Mouse (Mus musculus): Measurements from ENCODE around the gene Ripk1.
"Not testable (repeated sequence)": the region's sequence is repeated elsewhere in the genome, so short reads cannot be mapped to it uniquely, and the experiment has no call there.

The Ripk1 gene

GRCm38 (mm10) chr13:34038056-34038432 is 35.9 kb downstream of the Ripk1 start:
- peak; percentile 7 for DNase-seq (ENCODE audit: low spot score)

DNA sequence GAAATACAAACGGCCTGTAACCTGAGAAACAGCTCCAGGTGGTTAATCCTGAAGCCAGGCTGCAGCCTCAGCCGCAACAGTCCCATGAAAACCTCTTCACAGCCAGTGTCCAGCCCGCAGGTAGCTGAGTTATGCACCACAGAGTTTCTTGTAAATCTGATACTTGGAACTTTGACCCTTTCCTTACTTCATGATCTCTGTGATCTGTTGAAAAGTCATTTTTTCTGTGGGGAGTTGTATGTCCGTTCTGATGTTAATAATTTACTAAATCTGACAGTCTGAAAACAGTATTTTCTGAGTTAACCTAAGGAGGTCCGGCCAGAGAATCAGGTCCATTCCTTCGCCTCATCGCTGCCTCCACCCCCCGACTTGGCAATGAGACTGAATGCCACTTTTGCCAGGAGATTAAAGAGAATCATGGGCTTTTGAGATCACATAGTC is 36.8 kb downstream of the Ripk1 start:
- peak; percentile 10 for DNase-seq (ENCODE audit: low spot score)

DNA sequence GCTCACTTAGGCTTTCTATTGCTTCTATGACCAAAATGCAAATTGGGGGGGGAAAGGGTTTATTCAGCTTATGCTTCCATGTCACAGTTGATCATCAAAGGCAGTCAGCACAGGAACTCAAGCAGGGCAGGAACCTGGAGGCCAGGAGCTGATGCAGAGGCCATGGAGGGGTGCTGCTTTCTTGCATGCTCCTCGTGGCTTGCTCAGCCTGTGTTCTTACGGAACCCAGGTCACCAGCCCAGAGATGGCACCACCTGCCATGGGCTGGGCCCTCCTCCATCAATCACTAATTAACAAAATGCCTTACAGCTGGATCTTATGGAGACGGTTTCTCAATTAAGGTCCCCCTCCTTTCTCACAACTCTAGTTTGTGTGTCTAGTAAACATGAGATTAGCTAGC is 37.9 kb downstream of the Ripk1 start:
- DNase-seq (ENCODE audit: low spot score) = no peak

DNA sequence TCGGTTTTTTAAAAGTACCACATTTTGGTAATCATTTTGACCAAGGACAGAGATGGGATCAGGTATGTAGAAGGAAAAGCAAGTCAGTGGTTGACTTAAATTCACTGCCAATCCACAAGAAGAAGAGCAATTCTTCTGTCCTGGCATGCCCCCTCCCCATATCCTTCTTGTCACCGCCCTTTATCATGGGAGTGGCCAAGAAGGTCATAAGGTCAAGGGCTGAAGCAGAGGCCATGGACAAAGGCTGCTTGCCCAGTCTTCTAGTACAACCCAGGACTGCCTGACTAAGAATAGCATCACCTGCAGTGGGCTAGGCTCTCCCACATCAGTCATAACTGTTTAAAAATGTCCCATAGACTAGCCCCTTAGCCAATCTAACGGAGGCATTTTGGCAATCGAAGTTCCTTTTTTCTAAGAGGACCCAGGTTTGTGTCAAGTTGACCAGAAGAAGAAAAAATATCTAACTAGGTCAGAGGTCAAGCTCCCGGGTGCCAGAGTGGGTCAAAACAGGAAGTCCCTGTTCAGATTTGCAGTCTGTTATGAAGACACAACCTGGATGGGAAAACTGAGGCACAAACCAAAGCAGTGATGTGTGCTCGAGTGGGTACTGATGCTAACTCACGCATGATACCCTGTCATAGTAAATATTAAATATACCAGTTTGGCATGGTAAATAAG is 41.7 kb downstream of the Ripk1 start:
- DNase-seq (ENCODE audit: low spot score) = peak; percentile 23

DNA sequence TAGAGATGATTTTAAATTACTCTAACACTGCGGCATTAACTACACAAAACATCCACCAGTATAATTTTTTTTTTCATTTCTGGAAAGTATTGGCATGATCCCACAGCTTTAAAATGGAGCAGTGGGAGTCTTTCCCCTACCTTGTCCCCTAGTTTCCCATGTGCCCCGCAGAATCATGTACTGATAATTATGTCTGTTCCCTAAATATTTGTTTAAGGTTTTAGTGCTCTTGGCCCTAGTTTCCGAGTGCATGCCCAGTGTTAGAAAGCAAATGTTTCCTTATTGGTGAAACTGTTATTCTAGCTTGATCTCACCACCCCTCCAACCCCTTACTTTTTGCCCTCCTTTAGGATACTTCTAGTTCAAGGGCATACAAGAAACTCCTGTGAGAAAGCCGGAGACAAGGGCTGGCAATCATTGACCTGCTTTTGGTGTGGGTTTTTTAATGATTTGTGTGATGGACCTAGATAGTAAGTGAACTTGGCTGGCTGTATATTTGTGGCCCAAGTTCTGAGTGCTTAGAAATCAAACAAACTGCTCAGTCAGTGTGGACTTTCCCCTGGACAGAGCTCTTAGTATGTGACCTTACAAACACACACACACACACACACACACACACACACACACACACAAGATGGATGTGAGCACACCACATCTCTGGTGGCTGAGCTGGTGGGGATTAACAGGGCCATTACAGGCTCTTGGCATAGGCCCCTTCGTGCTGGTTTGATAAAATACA is 43.5 kb downstream of the Ripk1 start:
- DNase-seq (ENCODE audit: low spot score) = no peak

- peak; percentile 84 for DNase-seq (ENCODE audit: low spot score)
Observed at GRCm38 (mm10) chr13:34046421-34047012, 44.4 kb downstream of the Ripk1 start.

DNA sequence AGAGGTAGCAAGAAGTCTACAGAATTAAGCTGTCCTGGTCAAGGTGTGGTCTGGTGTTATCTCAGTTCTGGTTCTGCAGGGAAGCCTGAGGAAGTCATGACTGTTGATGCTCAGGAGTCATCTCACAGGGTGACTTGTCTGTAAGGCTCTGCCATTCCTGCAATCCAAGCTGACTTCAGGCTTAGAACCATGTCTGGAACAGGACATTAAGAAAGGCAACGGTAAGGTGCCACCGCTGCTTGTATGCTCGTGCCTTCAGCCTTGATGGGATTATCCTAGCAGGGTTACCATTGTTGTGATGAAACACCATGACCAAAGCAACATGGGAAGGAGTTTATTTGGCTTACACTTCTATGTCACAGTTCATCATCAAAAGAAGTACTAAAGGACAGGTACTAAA is 45.4 kb downstream of the Ripk1 start:
- no peak for DNase-seq (ENCODE audit: low spot score)

DNA sequence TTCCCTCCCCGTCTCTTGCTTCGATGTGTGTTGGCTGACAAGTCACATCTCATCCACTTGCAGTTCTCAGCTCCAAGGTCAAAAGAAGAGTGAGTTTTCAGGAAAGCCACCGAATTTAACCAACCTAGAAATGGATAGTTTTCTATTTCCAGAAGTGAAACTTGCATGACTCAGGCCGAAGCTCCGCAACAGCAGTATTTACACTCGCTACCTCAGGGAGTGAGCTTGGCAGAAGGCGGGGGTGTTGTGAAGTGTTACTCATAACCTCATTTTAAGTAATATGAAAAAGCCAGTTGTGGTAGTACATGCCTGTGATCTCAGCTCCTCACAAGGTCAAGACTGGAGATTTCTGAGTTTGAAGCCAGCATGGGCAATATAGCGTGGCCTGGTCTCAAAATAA is 48.3 kb downstream of the Ripk1 start:
- DNase-seq (ENCODE audit: low spot score) = no peak

DNA sequence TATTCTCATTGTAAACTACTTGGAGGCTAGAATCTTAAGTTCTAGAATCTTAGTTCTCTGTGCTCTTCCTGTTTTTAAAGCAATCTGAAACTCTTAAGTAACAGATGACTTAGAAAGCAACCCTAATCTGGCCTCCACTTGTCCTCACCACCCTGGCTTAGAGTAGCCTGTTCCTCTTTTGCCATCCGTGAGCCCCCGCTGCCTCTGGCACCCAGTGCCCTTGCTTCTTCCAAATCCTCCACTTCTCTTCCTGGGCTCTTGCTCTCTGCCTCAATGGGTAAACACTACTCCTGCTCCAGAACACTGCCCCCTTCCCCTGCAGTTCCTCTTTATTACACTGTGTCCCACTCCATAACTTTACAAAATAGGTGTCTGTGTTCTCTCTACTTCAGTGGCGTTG is 49.5 kb downstream of the Ripk1 start:
- no peak for DNase-seq (ENCODE audit: low spot score)

GRCm38 (mm10) chr13:34053673-34054282 is 51.6 kb downstream of the Ripk1 start:
- DNase-seq (ENCODE audit: low spot score) = no peak

DNA sequence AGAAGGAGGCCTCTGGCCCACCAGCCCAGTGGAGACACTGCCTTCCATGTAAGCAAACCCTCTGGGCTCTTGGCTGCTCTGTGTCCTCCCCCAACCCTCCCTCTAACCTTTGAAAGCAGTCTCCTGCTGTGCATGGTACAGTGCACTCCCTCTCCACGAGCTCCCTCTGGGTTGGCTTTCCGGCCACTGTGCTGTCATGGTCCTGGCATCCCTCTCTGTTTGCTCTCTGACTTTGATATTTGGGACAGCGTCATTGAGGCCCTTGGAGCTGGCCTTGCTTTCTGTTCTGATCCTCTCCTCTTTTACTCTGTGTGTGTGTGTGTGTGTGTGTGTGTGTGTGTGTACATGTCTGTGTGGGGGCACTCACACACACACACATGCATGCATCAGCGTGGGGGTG is 52.2 kb downstream of the Ripk1 start:
- no peak for DNase-seq (ENCODE audit: low spot score)

DNA sequence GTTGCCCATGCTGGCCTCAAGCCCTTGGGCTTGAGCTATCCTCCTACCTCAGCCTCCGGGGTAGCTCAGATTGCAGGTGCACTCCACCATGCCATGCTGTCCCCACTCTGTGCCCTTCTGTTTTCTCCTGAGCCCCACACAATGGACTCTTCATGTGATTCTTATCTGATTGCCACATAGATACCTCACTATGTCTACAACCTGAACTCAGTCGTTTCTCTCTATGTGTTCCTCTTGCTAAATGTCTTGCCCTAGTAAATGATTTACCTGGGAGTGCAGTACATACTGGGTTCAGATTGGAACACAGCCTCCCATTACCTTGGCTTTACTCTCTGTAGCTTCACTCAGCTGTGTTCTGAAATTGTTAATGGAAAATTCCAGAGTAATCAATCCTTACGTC is 52.8 kb downstream of the Ripk1 start:
- no peak for DNase-seq (ENCODE audit: low spot score)

DNA sequence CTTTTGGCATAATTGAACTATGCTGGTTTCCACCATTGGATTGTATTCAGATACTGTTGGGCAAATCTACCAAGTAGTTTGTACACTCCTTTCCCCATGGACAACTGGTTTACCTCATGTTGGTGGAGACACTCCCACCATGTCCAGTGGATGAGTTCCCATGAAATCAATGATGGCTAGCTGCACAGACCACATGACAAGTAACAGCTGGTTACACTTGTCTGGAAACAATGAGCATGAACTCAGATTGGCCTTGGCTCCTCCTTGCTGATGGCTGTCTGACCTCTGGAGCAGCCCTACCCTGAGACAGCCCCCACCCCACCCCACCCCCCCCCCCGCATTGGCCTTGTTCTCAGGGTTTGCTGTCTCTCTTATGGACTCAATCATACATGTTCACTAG is 55.1 kb downstream of the Ripk1 start:
- no peak for DNase-seq (ENCODE audit: low spot score)

DNA sequence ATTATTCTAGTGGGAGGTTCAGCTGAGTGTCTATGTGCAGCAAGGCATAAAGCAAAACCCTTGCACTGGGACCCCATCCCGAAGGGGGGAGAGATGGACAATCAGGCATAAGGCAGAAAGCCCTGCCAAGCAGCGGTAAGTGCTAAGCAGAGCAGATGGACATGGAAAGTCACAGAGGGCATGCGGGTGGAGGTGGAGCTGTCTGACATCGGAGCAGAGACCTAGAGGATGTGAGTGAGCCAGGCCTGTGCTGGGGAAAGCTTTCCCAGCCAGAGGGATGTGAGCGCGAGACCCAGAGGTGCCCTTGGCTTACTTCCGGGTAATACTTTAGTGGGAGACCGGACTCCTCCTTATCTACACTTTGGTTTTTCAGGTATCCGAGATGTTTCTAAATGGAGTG is 57.9 kb downstream of the Ripk1 start:
- DNase-seq (ENCODE audit: low spot score) = no peak

DNA sequence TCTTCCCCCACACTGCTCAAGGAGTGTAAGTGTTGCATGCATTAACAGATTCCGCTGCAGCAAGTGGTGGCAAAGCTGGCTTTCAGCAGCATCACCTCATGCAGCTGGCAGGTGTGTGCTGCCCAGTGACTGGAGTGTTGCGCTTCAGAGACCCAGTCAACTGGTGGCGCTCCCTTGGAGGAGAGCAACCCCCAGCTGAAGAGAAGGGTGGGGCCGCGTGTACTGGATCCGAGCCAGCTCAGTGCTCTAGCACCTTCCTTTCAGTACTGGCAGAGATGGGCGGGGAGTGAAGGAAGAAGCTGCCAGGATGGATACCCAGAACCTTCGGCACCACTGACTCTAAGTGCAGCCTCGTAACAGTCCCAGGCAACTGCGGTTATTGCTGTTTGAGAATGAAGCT is 60.3 kb downstream of the Ripk1 start:
- DNase-seq (ENCODE audit: low spot score) = no peak

- no peak for DNase-seq (ENCODE audit: low spot score)
Observed at GRCm38 (mm10) chr13:34066351-34066750, 64.2 kb downstream of the Ripk1 start.

DNA sequence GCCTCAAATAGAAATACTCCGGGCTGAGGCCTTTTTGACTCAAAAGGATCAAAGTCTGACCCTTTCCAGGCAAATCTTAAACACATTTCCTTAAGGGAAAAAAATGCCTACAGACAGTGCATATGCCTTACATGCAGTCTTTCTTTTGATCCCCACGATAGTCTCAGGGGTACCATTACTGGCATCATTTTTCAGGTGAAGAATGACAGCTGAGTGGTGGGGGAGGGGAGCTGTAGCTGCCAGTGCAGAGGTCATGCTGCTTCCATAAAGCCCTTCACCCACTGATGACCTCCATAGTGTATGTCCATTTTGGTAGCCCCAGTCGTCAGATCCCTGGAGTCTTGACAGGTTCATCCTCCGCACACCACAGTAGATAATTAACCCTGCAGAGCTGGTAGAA is 68.1 kb downstream of the Ripk1 start:
- DNase-seq (ENCODE audit: low spot score) = peak; percentile 24

- DNase-seq (ENCODE audit: low spot score) = no peak
Observed at GRCm38 (mm10) chr13:34071836-34072235, 69.7 kb downstream of the Ripk1 start.

GRCm38 (mm10) chr13:34072847-34073246 is 70.7 kb downstream of the Ripk1 start:
- DNase-seq (ENCODE audit: low spot score) = peak; percentile 39

- DNase-seq (ENCODE audit: low spot score) = not testable (repeated sequence)
Observed at GRCm38 (mm10) chr13:34074441-34074840, 72.3 kb downstream of the Ripk1 start.

DNA sequence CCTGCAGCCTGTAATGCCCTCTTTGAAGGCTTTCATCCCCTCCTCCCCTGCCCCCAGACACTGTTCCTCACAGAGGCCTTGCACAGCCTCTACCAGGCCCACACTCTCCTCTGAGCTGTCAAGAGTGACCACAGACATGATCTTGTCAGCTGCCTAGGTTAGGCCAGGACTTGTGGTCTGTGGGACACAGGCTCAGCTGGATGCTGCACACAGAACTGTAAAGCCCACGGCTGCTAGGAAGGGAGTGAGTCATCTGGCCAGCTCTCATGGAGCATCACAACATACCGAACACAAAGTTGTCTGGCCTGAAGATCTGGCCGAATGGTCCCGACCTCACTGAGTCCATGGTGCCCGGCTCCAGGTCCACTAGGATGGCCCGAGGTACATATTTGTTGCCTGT is 73.7 kb downstream of the Ripk1 start:
- not testable (repeated sequence) for DNase-seq (ENCODE audit: low spot score)

- DNase-seq (ENCODE audit: low spot score) = peak; percentile 54
Observed at GRCm38 (mm10) chr13:34076561-34077491, 74.7 kb downstream of the Ripk1 start.
